Mouse (Mus musculus): ENCODE results near the gene Ccdc9b. TPM values are rescaled to one million over a fixed set of nuclear protein-coding genes. Genes with fewer than 3 reads are reported as not detected.

The Ccdc9b gene
- polyA plus RNA-seq, 1 experiment = not detected

GRCm38 (mm10) chr2:118791591-118792258 lies 29.3 kb upstream of the Ccdc9b start:
- Histone ChIP-seq H3K4me1 (ENCODE audit: control insufficient read depth) (peaks cover 42% of the 10 kb centered on the region), H3K9me3 (ENCODE audit: control insufficient read depth, low read length) (no peaks in the 10 kb centered on the region), H3K4me3 (replicated peaks) (peak overlapping the region; percentile 15), H3K36me3 (ENCODE audit: control insufficient read depth) (no peaks in the 10 kb centered on the region), H3K27me3 (ENCODE audit: control insufficient read depth) (peaks cover 3% of the 10 kb centered on the region)
- no peak for TF ChIP-seq GATA1 (IDR thresholded peaks at IDR 0.05; ENCODE audit: low read length)
- TF ChIP-seq TAL1 (IDR thresholded peaks at IDR 0.05; ENCODE audit: low read length) = no peak

DNA sequence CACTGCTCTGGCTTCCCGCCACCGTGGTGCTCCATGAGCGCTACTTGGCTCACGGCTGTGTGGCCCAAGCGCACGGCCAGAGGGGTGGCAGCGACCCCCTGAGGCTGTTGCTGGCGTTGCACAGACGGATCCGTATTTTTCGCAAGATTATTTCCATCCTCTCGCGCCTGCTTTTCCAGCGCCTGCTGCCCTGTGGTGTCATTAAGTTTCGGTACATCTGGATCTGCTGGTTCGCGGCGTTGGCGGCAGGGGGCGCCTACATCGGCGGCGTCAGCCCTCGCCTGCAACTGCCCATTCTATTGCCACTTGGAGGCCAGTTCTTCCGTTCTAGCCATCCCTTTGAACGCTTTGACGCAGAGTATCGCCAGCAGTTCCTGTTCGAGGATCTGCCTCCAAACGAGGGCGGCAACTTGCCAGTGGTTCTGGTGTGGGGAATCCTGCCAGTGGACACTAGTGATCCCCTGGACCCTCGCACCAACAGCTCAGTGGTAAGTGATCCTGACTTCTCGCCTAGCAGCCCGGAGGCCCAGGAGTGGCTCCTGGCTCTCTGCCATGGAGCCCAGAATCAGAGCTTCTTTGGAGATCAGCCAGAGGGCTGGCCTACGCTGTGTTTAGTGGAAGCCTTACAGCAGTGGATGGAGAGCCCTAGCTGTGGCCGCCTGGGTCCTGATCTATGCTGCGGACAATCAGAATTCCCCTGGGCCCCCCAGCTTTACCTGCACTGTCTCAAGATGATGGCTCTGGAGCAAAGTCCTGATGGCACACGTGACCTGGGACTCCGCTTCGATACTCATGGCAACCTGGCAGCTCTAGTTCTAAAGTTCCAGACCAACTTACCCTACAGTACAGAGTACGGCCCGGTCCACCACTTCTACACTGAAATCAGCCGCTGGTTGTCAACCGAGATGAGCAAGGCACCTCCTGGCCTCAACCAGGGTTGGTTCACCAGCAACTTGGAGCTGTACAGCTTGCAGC lies 28.4 kb upstream of the Ccdc9b start:
- no peaks in the 10 kb centered on the region for H3K36me3 ChIP-seq (ENCODE audit: control insufficient read depth)
- TF ChIP-seq GATA1 (IDR thresholded peaks at IDR 0.05; ENCODE audit: low read length) (no peak), TAL1 (IDR thresholded peaks at IDR 0.05; ENCODE audit: low read length) (no peak)
- H3K9me3 ChIP-seq (ENCODE audit: control insufficient read depth, low read length) = no peaks in the 10 kb centered on the region
- H3K4me3 ChIP-seq (replicated peaks) = peak overlapping the region; percentile 37
- H3K27me3 ChIP-seq (ENCODE audit: control insufficient read depth) = peaks cover 3% of the 10 kb centered on the region
- H3K4me1 ChIP-seq (ENCODE audit: control insufficient read depth) = peaks cover 47% of the 10 kb centered on the region

GRCm38 (mm10) chr2:118790221-118790550 lies 27.7 kb upstream of the Ccdc9b start:
- H3K4me1 ChIP-seq (ENCODE audit: control insufficient read depth) = peaks cover 47% of the 10 kb centered on the region
- TF ChIP-seq TAL1 (IDR thresholded peaks at IDR 0.05; ENCODE audit: low read length) (no peak), GATA1 (IDR thresholded peaks at IDR 0.05; ENCODE audit: low read length) (no peak)

GRCm38 (mm10) chr2:118789501-118789900 lies 27.0 kb upstream of the Ccdc9b start:
- TF ChIP-seq TAL1 (IDR thresholded peaks at IDR 0.05; ENCODE audit: low read length) (no peak), GATA1 (IDR thresholded peaks at IDR 0.05; ENCODE audit: low read length) (no peak)
- peaks cover 47% of the 10 kb centered on the region for H3K4me1 ChIP-seq (ENCODE audit: control insufficient read depth)
- no peak overlapping the region for H3K4me3 ChIP-seq (replicated peaks)
- H3K9me3 ChIP-seq (ENCODE audit: control insufficient read depth, low read length) = no peaks in the 10 kb centered on the region
- H3K27me3 ChIP-seq (ENCODE audit: control insufficient read depth) = peaks cover 3% of the 10 kb centered on the region
- H3K36me3 ChIP-seq (ENCODE audit: control insufficient read depth) = no peaks in the 10 kb centered on the region

More at GRCm38 (mm10) chr2:118790221-118790550, 27.7 kb upstream of the Ccdc9b start:
- Histone ChIP-seq H3K4me3 (replicated peaks) (peak overlapping the region; percentile 37), H3K27me3 (ENCODE audit: control insufficient read depth) (peaks cover 3% of the 10 kb centered on the region), H3K36me3 (ENCODE audit: control insufficient read depth) (no peaks in the 10 kb centered on the region), H3K9me3 (ENCODE audit: control insufficient read depth, low read length) (no peaks in the 10 kb centered on the region)

DNA sequence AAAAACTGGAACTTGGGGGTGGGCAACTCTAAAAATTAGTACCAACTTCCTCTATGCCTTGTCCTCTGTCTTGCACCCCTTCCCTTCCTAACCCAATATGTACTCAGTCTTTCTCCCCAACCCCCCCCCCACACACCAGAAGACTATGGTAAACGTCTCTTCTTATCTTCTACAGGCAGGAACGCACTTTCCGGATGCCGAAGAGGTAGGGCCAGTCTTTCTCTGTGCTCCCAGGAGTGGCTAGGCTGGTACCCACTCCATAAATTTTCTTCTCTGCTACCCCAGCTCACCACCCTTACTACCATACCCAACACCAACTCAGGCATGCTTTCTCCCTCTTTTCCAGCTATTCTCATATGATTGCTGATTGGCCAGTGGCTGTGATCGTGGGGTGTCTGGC lies 24.1 kb upstream of the Ccdc9b start:
- TF ChIP-seq GATA1 (IDR thresholded peaks at IDR 0.05; ENCODE audit: low read length) (no peak), TAL1 (IDR thresholded peaks at IDR 0.05; ENCODE audit: low read length) (no peak)
- no peaks in the 10 kb centered on the region for H3K36me3 ChIP-seq (ENCODE audit: control insufficient read depth)
- H3K4me1 ChIP-seq (ENCODE audit: control insufficient read depth) = peaks cover 28% of the 10 kb centered on the region
- H3K9me3 ChIP-seq (ENCODE audit: control insufficient read depth, low read length) = no peaks in the 10 kb centered on the region
- H3K4me3 ChIP-seq (replicated peaks) = no peak overlapping the region
- peaks cover under 1% of the 10 kb centered on the region for H3K27me3 ChIP-seq (ENCODE audit: control insufficient read depth)

- TF ChIP-seq TAL1 (IDR thresholded peaks at IDR 0.05; ENCODE audit: low read length) = no peak
- no peak for TF ChIP-seq GATA1 (IDR thresholded peaks at IDR 0.05; ENCODE audit: low read length)
- peaks cover 26% of the 10 kb centered on the region for H3K4me1 ChIP-seq (ENCODE audit: control insufficient read depth)
- H3K36me3 ChIP-seq (ENCODE audit: control insufficient read depth) = no peaks in the 10 kb centered on the region
- H3K27me3 ChIP-seq (ENCODE audit: control insufficient read depth) = peaks cover 21% of the 10 kb centered on the region
- H3K9me3 ChIP-seq (ENCODE audit: control insufficient read depth, low read length) = no peaks in the 10 kb centered on the region
- H3K4me3 ChIP-seq (replicated peaks) = no peak overlapping the region
Measured at GRCm38 (mm10) chr2:118783663-118784062, 21.2 kb upstream of the Ccdc9b start.

GRCm38 (mm10) chr2:118783093-118783492 lies 20.6 kb upstream of the Ccdc9b start:
- no peaks in the 10 kb centered on the region for H3K36me3 ChIP-seq (ENCODE audit: control insufficient read depth)
- peaks cover 21% of the 10 kb centered on the region for H3K27me3 ChIP-seq (ENCODE audit: control insufficient read depth)
- H3K9me3 ChIP-seq (ENCODE audit: control insufficient read depth, low read length) = no peaks in the 10 kb centered on the region
- no peak for TF ChIP-seq GATA1 (IDR thresholded peaks at IDR 0.05; ENCODE audit: low read length)
- no peak for TF ChIP-seq TAL1 (IDR thresholded peaks at IDR 0.05; ENCODE audit: low read length)
- peaks cover 30% of the 10 kb centered on the region for H3K4me1 ChIP-seq (ENCODE audit: control insufficient read depth)
- no peak overlapping the region for H3K4me3 ChIP-seq (replicated peaks)

DNA sequence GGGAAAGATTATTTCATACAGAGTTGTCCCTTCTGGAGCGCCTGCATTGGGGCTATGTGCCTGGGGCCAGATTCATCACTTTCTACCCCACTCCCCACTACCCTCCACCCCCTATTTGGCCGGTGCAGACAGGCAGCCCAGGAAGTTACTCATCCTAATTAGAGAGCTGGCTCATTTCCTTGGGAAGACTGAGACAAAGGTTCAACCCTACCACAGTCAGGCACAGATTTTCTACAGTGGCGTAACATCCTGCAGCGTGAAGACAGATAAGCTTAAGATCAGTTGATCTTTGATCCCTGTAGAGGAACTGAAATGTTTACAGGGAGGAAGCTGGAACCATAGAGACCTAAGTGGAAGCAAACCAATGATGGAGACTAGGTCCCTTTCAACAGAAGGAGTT lies 19.8 kb upstream of the Ccdc9b start:
- H3K27me3 ChIP-seq (ENCODE audit: control insufficient read depth) = peaks cover 26% of the 10 kb centered on the region
- H3K36me3 ChIP-seq (ENCODE audit: control insufficient read depth) = no peaks in the 10 kb centered on the region
- no peak for TF ChIP-seq TAL1 (IDR thresholded peaks at IDR 0.05; ENCODE audit: low read length)
- TF ChIP-seq GATA1 (IDR thresholded peaks at IDR 0.05; ENCODE audit: low read length) = no peak
- peaks cover 30% of the 10 kb centered on the region for H3K4me1 ChIP-seq (ENCODE audit: control insufficient read depth)
- H3K4me3 ChIP-seq (replicated peaks) = no peak overlapping the region
- H3K9me3 ChIP-seq (ENCODE audit: control insufficient read depth, low read length) = no peaks in the 10 kb centered on the region

- no peaks in the 10 kb centered on the region for H3K36me3 ChIP-seq (ENCODE audit: control insufficient read depth)
Measured at GRCm38 (mm10) chr2:118781115-118781514, 18.7 kb upstream of the Ccdc9b start.

More at GRCm38 (mm10) chr2:118781115-118781514, 18.7 kb upstream of the Ccdc9b start:
- Histone ChIP-seq H3K4me1 (ENCODE audit: control insufficient read depth) (peaks cover 21% of the 10 kb centered on the region), H3K27me3 (ENCODE audit: control insufficient read depth) (peaks cover 27% of the 10 kb centered on the region), H3K4me3 (replicated peaks) (no peak overlapping the region), H3K9me3 (ENCODE audit: control insufficient read depth, low read length) (no peaks in the 10 kb centered on the region)
- TF ChIP-seq TAL1 (IDR thresholded peaks at IDR 0.05; ENCODE audit: low read length) = no peak
- no peak for TF ChIP-seq GATA1 (IDR thresholded peaks at IDR 0.05; ENCODE audit: low read length)
